Mouse (Mus musculus) erythroblast, adult 5-6 weeks (primary cell): ENCODE results near the gene Tox2. TPM values are rescaled to one million over a fixed set of nuclear protein-coding genes. Genes with fewer than 3 reads are reported as not detected.
A peak's percentile ranks its signal among the peaks of the same experiment; 100 is the strongest.

ENCODE experiments used
- ATAC-seq: replicated peaks from 2 replicates; pipeline ENCODE4 v1.8.0; 2016; ENCODE audit warnings: moderate number of reproducible peaks, mild to moderate bottlenecking, moderate TSS enrichment, inconsistent platforms; ENCODE audit not compliant: poor library complexity, low FRiP score, severe bottlenecking
- total RNA-seq, 2 experiments: library from RNA; stranded (forward) in 1 of 2; stranded (reverse) in 1 of 2; fragments of 150-400 nt in 1 of 2; fragments of 200-764, 138-1000 nt in 1 of 2; gene quantifications; 2 replicates each; pipeline versions ENCODE4 v1.2.3 to v1.2.4; 2015 to 2017; ENCODE audit warnings: low replicate concordance in 2 of 2

The Tox2 gene
- total RNA-seq, 2 experiments from 2014 or later = not detected

DNA sequence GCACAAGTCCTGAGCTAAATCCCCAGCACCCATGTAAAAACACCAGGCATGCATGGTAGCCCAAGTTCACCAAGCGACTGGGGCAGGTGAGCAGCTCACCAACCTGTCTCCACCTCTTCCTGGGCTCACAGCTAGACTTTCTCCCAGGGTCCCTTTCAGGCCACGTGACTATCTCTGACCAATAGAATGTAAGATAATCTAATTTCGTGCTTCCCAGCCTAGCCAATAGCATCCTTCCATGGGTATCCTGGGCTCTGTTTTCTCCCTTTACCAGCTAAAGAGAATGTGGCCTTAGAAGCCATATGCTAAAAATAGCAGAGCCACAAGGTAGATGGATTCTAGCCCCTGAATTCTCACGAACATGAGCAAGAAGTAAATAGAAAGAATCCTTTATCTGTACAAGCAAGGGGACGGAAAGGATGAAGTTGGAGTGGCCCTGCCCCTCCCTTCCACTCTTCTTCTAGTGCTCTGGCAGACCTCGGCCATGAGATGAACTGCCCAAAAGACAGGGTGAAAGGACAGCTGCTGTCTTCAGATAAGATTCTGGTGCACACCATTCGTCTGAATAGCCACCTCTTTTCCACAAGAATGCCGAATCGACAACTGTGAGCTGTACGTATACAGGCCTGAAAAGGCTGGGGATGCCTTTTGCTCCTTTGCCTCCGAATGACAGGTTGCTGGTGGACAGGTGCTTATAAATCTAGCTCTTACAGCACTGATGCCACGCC lies 153.4 kb downstream of the Tox2 start:
- ATAC-seq = peak; percentile 79

- ATAC-seq = no peak
Observed at GRCm38 (mm10) chr2:163358662-163359061, 155.7 kb downstream of the Tox2 start.

GRCm38 (mm10) chr2:163359253-163359652 lies 156.3 kb downstream of the Tox2 start:
- ATAC-seq = no peak

DNA sequence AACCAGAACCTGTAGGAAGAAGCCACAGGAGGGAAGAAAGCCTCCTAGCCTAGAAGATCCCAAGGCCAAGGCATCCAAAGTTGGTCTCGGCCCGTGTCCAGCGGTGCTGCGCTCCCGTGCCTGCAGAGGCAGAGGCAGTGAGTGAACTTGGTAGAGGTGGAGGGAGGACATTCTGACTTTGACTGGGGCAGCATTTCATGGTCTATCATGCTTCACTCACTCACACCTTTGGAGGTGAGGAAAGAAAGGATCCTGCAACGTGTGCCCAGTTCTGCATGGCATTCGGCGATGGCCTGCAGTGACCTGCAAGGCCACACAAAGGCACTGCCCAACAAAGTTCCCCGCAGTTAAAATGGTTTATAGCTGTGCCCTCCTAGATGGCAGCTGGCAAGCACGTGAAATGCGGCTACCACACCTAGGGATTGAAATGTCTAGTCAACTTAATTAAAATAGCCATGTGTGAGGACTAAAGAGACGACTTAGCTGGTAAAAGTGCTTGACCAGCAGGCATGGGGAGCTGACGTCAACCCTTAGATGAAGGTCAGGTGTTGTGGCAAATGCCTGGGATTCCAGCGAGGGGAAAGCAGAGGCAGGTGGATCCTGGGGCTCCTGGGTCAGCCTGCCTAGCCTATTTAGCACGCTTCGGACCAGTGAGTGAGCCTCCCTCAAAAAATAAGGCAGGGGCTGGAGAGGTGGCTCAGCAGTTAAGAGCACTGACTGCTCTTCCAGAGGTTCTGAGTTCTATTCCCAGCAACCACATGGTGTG lies 158.1 kb downstream of the Tox2 start:
- no peak for ATAC-seq

DNA sequence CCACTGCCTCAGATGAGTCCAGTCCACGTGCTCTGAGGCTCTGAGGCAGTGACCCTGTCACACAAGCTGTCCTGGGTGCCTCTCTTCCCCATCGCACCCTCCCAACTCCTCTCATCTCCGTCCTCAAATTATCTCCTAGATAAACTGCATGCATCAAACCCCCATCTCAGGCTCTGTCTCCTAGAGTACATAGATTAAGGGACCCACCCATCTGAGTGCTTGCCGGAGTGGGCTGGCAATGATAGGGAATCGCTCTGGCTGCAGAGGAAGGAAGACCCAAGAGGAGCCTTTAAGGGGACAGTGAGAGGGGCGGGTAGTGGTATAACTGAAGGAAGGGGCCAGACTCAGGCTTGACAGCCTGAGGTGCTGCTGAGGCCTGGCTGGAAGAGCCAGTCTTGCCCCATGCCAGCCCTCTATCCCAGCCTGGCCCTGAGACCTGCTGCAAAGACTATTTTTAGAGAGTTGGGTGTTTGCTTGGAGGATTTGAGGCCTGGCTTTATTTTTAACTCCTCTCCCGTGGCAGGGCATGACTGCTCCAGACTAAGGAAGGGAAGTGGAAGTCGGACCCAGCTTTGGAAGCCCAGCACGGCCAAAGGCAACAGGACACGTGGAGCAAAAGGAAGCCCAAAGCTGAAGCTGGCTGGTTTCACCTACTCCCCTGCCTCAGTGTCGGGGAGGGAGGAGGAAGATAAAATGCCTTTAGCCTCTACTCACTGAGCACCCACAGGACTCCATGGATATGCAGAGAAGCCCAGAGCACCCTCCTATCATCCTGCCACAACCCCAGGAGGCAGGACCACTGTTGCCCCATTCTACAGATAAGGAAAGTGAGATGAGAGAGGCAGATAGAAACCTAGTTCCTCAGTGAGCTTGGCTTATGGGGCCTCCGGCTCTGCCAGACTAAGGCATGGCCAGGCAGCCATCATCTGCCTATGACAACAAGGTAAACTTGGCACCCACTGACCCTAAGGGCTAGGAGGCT lies 160.3 kb downstream of the Tox2 start:
- ATAC-seq = no peak

DNA sequence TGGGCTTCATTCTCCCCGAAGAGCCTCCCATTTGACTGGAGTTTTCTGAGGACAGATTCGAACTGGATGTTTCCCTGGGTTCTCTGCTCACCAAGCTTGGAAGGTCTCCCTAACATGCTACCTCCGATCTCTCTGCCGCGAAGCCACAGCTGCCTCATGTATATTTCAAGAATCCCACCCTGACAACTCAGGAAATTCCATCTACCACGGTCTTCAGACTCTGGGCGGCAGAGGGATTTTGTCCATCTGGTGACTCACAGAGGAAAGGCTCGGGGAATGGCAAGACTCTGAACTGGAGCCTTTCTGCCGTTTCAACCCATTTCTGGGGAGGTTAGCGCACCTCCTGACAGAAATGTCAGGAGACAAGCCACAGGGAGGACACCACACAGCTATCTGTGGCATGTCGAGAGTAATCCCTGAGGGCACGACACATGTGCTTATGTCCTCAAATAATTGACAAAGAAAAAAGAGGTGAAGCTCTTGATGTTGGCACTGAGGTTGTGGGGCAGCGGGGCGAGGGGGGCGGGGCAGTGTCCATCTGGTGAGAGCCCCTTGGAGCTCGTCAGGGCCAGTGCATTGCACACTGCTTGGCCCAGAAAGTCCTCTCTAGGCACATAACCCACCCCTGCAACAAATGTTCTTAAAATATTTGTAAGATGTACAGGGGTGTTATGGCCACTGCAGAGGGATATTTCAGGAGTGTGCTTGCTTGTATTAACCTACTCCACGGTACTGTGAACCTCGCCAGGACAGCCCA lies 162.0 kb downstream of the Tox2 start:
- no peak for ATAC-seq

- ATAC-seq = no peak
Observed at GRCm38 (mm10) chr2:163370175-163370574, 167.2 kb downstream of the Tox2 start.

DNA sequence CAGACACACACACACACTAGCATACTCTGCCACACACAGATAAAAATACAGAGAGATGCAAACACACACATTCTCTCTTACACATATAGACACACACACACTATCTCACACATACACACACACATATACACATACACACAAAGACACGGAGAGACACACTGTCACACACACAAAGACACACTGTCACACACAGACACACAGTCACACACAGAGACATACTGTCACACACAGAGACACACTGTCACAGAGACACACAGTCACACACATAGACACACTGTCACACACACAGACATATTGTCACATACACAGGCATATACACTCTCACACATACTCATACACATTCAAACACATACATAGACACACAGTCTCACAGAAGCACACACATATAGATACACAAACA lies 169.7 kb downstream of the Tox2 start:
- no peak for ATAC-seq

Other genes starting within 250 kb of the Tox2 start
- gene Sgk2, start 215.8 kb upstream of the Tox2 start, total RNA-seq (2015; ENCODE audit: low replicate concordance) = not detected in 2 replicates
- not detected in 2 replicates for gene Sgk2, start 215.8 kb upstream of the Tox2 start, total RNA-seq (2017; ENCODE audit: low replicate concordance)
- gene Ift52, start 185.8 kb upstream of the Tox2 start, total RNA-seq (2015; ENCODE audit: low replicate concordance) = 6.7 and 16.7 TPM in 2 replicates
- 5.4 and 13.5 TPM in 2 replicates for gene Ift52, start 185.8 kb upstream of the Tox2 start, total RNA-seq (2017; ENCODE audit: low replicate concordance)
- 9.2 and 22.2 TPM in 2 replicates for gene Mybl2, start 148.4 kb upstream of the Tox2 start, total RNA-seq (2015; ENCODE audit: low replicate concordance)
- gene Mybl2, start 148.4 kb upstream of the Tox2 start, total RNA-seq (2017; ENCODE audit: low replicate concordance) = 35.9 and 65.1 TPM in 2 replicates
- gene Gtsf1l, start 115.3 kb upstream of the Tox2 start, total RNA-seq (2015; ENCODE audit: low replicate concordance) = 2.9 TPM in 1 of 2 replicates, not detected in the other
- not detected in 2 replicates for gene Gtsf1l, start 115.3 kb upstream of the Tox2 start, total RNA-seq (2017; ENCODE audit: low replicate concordance)
- gene Jph2, start 194.9 kb downstream of the Tox2 start, total RNA-seq (2015; ENCODE audit: low replicate concordance) = not detected in 2 replicates
- gene Jph2, start 194.9 kb downstream of the Tox2 start, total RNA-seq (2017; ENCODE audit: low replicate concordance) = 0.14 TPM in 1 of 2 replicates, not detected in the other
- 15.5 and 27.5 TPM in 2 replicates for gene Oser1, start 221.6 kb downstream of the Tox2 start, total RNA-seq (2015; ENCODE audit: low replicate concordance)
- gene Oser1, start 221.6 kb downstream of the Tox2 start, total RNA-seq (2017; ENCODE audit: low replicate concordance) = 21.6 and 26.3 TPM in 2 replicates
- gene Gdap1l1, start 235.4 kb downstream of the Tox2 start, total RNA-seq (2015; ENCODE audit: low replicate concordance) = not detected in 2 replicates
- not detected in 2 replicates for gene Gdap1l1, start 235.4 kb downstream of the Tox2 start, total RNA-seq (2017; ENCODE audit: low replicate concordance)